Mouse (Mus musculus): ENCODE data around the gene 1700129C05Rik. TPM values are rescaled to one million over a fixed set of nuclear protein-coding genes. Genes with fewer than 3 reads are reported as not detected.

Gene 1700129C05Rik
- not detected in 2 replicates for polyA plus RNA-seq (2016; fragmentation: Nextera tagmentation; extraction: Ambion mirVana)

DNA sequence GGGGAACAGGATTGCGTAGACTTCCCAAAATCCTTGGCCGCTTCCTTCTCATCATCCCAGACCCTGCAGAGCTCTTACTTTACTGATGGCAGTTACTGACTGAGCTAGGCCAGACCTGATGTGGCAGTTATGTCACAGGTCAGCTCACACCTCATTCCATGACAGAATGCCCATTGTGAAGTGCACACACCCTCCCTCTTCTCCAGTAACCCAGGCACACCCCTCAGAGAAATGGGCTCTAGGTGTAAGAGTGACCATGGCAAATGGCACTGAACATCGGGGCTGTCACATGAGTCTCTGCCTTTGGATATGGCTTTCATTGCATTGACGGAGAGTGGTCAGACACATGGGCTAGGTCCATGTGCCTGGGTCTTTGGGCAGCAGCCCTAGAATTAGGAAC is at the start of gene 1700129C05Rik:
Gene 1700129C05Rik (minus strand): TSS at position 101 of the 400 bp plus-strand sequence.
- H3K4me2 ChIP-seq (replicated peaks) = no peak within 1 kb of the TSS

DNA sequence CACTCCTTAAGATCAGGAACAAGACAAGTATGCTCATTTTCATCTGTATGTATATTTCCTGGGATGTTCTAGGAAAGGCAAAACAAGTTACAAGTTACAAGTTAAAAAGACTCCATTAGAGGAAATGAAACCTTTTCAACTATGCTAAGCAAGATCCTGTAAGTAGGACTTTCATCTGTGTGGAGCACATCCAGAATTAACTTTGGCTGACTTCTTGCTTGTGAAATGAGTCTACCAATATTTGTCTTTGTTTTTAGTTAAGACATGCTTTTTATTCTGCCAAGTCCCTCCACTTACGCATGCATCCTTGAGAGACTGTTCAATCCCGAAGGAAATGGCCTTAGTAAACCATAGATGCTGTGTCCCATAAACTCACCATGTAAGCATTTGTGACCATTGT is 43.4 kb upstream of the 1700129C05Rik start:
- 91% methylated on average over 2 of the region's 2 CpGs for WGBS
- no peaks in the 10 kb centered on the region for H3K4me1 ChIP-seq
- no peak overlapping the region for H3K4me3 ChIP-seq
- no peak overlapping the region for H3K4me2 ChIP-seq (replicated peaks)
- no peaks in the 10 kb centered on the region for H3K27me3 ChIP-seq
- H3K27ac ChIP-seq = no peak overlapping the region
- H3K36me3 ChIP-seq = no peaks in the 10 kb centered on the region
- no peak overlapping the region for H3K9ac ChIP-seq
- ATAC-seq (ENCODE audit: insufficient number of reproducible peaks, insufficient read depth, low FRiP score, low TSS enrichment) = no peak
- H3K9me3 ChIP-seq = no peaks in the 10 kb centered on the region

More for the DNA sequence above, at the start of gene 1700129C05Rik:
- H3K4me3 ChIP-seq = no peak within 1 kb of the TSS
- H3K4me1 ChIP-seq = no peaks in the 10 kb centered on the region
- H3K27me3 ChIP-seq = no peaks in the 10 kb centered on the region
- no peak within 1 kb of the TSS for H3K27ac ChIP-seq
- 95% methylated on average over 4 of the region's 4 CpGs for WGBS
- H3K36me3 ChIP-seq = no peaks in the 10 kb centered on the region
- no peak for ATAC-seq (ENCODE audit: insufficient number of reproducible peaks, insufficient read depth, low FRiP score, low TSS enrichment)
- no peaks in the 10 kb centered on the region for H3K9me3 ChIP-seq
- H3K9ac ChIP-seq = no peak within 1 kb of the TSS

GRCm38 (mm10) chr14:59185514-59185913 is 42.8 kb upstream of the 1700129C05Rik start:
- no peaks in the 10 kb centered on the region for H3K4me1 ChIP-seq
- H3K9ac ChIP-seq = no peak overlapping the region
- H3K4me2 ChIP-seq (replicated peaks) = no peak overlapping the region
- H3K36me3 ChIP-seq = no peaks in the 10 kb centered on the region
- H3K27me3 ChIP-seq = no peaks in the 10 kb centered on the region
- H3K9me3 ChIP-seq = no peaks in the 10 kb centered on the region
- H3K4me3 ChIP-seq = no peak overlapping the region
- ATAC-seq (ENCODE audit: insufficient number of reproducible peaks, insufficient read depth, low FRiP score, low TSS enrichment) = no peak
- H3K27ac ChIP-seq = no peak overlapping the region

DNA sequence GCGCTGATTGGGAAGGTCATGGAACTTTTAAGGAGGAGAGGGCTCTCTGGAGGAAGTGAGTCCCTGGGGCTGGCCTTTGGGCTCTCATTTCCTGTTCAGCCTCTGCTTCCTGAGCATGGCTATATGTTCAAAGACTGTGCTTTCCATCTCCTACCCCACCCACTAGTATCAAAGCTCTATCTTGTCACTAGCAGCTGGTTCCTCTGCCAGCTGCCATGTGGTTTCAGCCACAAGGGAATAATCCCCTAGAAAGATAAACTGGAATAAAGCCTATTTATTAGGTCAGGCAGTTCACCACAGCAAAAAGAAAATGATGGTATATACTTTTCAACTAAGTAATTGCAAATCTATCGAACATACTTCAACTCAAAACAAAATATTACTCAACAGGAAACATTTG is 40.0 kb upstream of the 1700129C05Rik start:
- no peak for ATAC-seq (ENCODE audit: insufficient number of reproducible peaks, insufficient read depth, low FRiP score, low TSS enrichment)
- 68% methylated on average over 2 of the region's 2 CpGs for WGBS

DNA sequence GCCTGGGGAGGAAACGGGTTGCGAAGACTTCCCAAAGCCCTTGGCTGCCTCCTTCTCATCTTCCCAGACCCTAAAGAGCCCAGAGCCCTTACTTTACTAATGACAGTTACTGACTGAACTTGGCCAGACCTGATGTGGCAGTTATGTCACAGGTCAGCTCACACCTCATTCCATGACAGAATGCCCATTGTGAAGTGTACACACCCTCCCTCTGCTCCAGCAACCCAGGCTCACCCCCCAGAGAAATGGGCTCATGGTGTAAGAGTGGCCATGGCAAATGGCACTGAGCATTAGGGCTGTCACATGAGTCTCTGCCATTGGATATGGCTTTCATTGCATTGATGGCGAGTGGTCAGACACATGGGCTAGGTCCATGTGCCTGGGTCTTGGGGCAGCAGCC is 36.0 kb upstream of the 1700129C05Rik start, which contains the start of gene Gm5142:
Gene Gm5142 (minus strand): TSS at position 101 of the 400 bp plus-strand sequence.
- Histone ChIP-seq H3K9ac (no peak within 1 kb of the TSS), H3K9me3 (no peaks in the 10 kb centered on the region), H3K4me2 (replicated peaks) (no peak within 1 kb of the TSS), H3K4me3 (no peak within 1 kb of the TSS), H3K27me3 (no peaks in the 10 kb centered on the region), H3K27ac (no peak within 1 kb of the TSS), H3K36me3 (no peaks in the 10 kb centered on the region), H3K4me1 (no peaks in the 10 kb centered on the region)
- ATAC-seq (ENCODE audit: insufficient number of reproducible peaks, insufficient read depth, low FRiP score, low TSS enrichment) = no peak
- 85% methylated on average over 3 of the region's 3 CpGs for WGBS

More for the DNA sequence above, 40.0 kb upstream of the 1700129C05Rik start:
- Histone ChIP-seq H3K9ac (no peak overlapping the region), H3K27me3 (no peaks in the 10 kb centered on the region), H3K4me2 (replicated peaks) (no peak overlapping the region), H3K4me3 (no peak overlapping the region), H3K27ac (no peak overlapping the region), H3K4me1 (no peaks in the 10 kb centered on the region), H3K36me3 (no peaks in the 10 kb centered on the region), H3K9me3 (no peaks in the 10 kb centered on the region)

- Histone ChIP-seq H3K27ac (no peak overlapping the region), H3K9me3 (no peaks in the 10 kb centered on the region)
- WGBS = 82% methylated on average over 3 of the region's 3 CpGs
These were observed 14.5 kb upstream of the 1700129C05Rik start for GRCm38 (mm10) chr14:59157016-59157698.

DNA sequence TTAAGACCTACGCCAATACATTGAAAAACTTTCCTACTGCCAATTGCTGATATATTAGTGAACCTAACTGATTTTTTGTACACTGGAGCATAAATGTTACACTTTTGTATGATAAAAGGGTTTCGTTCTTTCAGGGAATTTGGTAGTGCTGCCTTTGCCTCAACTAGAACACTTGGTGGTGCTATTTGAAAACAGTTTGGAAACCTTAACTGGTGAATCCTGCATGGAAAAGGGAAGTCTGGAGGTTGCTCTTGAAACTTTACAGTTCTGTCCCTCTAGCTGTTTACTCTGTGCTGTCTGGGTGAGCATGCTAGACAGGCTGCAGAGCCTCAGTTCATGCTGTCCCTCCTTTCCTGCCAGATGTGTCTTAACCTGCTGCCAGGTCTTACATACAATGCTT is 12.9 kb upstream of the 1700129C05Rik start:
- Histone ChIP-seq H3K4me3 (no peak overlapping the region), H3K9ac (no peak overlapping the region), H3K9me3 (no peaks in the 10 kb centered on the region), H3K27ac (no peak overlapping the region), H3K4me2 (replicated peaks) (no peak overlapping the region), H3K27me3 (no peaks in the 10 kb centered on the region), H3K4me1 (no peaks in the 10 kb centered on the region), H3K36me3 (no peaks in the 10 kb centered on the region)
- no peak for ATAC-seq (ENCODE audit: insufficient number of reproducible peaks, insufficient read depth, low FRiP score, low TSS enrichment)
- 81% methylated on average over 2 of the region's 2 CpGs for WGBS

More at GRCm38 (mm10) chr14:59157016-59157698, 14.5 kb upstream of the 1700129C05Rik start:
- Histone ChIP-seq H3K4me3 (no peak overlapping the region), H3K4me2 (replicated peaks) (no peak overlapping the region), H3K4me1 (no peaks in the 10 kb centered on the region), H3K36me3 (no peaks in the 10 kb centered on the region), H3K27me3 (no peaks in the 10 kb centered on the region), H3K9ac (no peak overlapping the region)
- no peak for ATAC-seq (ENCODE audit: insufficient number of reproducible peaks, insufficient read depth, low FRiP score, low TSS enrichment)

DNA sequence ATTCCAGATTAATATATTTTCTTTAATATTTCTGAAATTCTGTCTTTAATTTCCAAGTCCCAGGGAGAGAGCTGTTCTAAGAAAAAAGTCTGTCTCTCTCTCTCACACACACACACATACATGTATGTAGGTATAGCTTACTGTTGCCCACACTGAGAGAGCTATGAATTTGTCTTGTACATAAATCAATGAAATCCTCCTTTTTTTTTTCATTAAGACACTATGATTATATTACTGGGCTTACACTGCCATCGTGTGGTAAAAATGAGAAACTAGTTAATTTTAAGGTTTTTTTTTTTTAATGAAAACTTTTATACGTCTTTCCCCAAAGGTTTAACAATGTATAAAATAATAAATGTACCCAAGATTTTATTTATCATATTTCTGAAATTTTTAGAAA is 28.4 kb downstream of the 1700129C05Rik start:
- Histone ChIP-seq H3K9ac (no peak overlapping the region), H3K36me3 (no peaks in the 10 kb centered on the region), H3K4me3 (no peak overlapping the region), H3K4me2 (replicated peaks) (no peak overlapping the region), H3K9me3 (no peaks in the 10 kb centered on the region), H3K27me3 (no peaks in the 10 kb centered on the region), H3K27ac (no peak overlapping the region), H3K4me1 (no peaks in the 10 kb centered on the region)
- WGBS = 6% methylated on average over 2 of the region's 2 CpGs
- no peak for ATAC-seq (ENCODE audit: insufficient number of reproducible peaks, insufficient read depth, low FRiP score, low TSS enrichment)

- ATAC-seq (ENCODE audit: insufficient number of reproducible peaks, insufficient read depth, low FRiP score, low TSS enrichment) = no peak
- H3K27ac ChIP-seq = no peak overlapping the region
These were observed 38.6 kb downstream of the 1700129C05Rik start for GRCm38 (mm10) chr14:59104006-59104605.

DNA sequence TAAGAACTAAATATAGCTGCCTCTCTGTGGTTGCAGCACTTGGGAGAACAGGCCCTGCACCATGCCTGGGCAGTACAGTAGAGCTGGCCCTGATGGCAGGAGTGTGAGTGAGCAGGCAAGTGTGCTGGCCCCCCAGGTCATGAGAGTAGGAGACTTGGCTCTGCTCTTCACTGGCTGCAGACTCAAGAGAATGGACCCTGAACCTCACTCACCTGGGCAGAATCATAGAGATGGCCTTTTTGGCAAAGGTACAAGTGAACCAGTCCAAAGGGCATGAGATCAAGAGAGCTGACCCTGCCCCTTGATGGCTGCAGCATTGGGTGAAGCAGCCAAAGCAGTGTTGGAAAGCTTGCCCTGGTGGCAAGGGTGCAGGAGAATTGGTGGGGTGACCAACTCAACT is 49.1 kb downstream of the 1700129C05Rik start:
- no peak overlapping the region for H3K9ac ChIP-seq
- H3K4me1 ChIP-seq = no peaks in the 10 kb centered on the region
- no peak for ATAC-seq (ENCODE audit: insufficient number of reproducible peaks, insufficient read depth, low FRiP score, low TSS enrichment)
- no peaks in the 10 kb centered on the region for H3K36me3 ChIP-seq
- H3K4me2 ChIP-seq (replicated peaks) = no peak overlapping the region
- H3K9me3 ChIP-seq = no peaks in the 10 kb centered on the region
- no peak overlapping the region for H3K27ac ChIP-seq
- H3K4me3 ChIP-seq = no peak overlapping the region
- H3K27me3 ChIP-seq = no peaks in the 10 kb centered on the region

More at GRCm38 (mm10) chr14:59104006-59104605, 38.6 kb downstream of the 1700129C05Rik start:
- no peaks in the 10 kb centered on the region for H3K36me3 ChIP-seq
- no peaks in the 10 kb centered on the region for H3K4me1 ChIP-seq
- no peak overlapping the region for H3K4me2 ChIP-seq (replicated peaks)
- H3K9me3 ChIP-seq = no peaks in the 10 kb centered on the region
- 10% methylated on average over 10 of the region's 10 CpGs for WGBS
- no peak overlapping the region for H3K4me3 ChIP-seq
- H3K27me3 ChIP-seq = no peaks in the 10 kb centered on the region
- no peak overlapping the region for H3K9ac ChIP-seq

- WGBS = 39% methylated on average over 6 of the region's 6 CpGs
- no peak for ATAC-seq (ENCODE audit: insufficient number of reproducible peaks, insufficient read depth, low FRiP score, low TSS enrichment)
- Histone ChIP-seq H3K4me3 (no peak overlapping the region), H3K9me3 (no peaks in the 10 kb centered on the region), H3K36me3 (no peaks in the 10 kb centered on the region), H3K4me1 (no peaks in the 10 kb centered on the region), H3K9ac (no peak overlapping the region), H3K27ac (no peak overlapping the region), H3K27me3 (no peaks in the 10 kb centered on the region), H3K4me2 (replicated peaks) (no peak overlapping the region)
These were observed 58.3 kb downstream of the 1700129C05Rik start for GRCm38 (mm10) chr14:59084396-59084795.

All from embryonic facial prominence, embryonic 12.5 days (tissue).